ENCODE assay signal across 8 mouse cellular contexts in the genomic region with DNA sequence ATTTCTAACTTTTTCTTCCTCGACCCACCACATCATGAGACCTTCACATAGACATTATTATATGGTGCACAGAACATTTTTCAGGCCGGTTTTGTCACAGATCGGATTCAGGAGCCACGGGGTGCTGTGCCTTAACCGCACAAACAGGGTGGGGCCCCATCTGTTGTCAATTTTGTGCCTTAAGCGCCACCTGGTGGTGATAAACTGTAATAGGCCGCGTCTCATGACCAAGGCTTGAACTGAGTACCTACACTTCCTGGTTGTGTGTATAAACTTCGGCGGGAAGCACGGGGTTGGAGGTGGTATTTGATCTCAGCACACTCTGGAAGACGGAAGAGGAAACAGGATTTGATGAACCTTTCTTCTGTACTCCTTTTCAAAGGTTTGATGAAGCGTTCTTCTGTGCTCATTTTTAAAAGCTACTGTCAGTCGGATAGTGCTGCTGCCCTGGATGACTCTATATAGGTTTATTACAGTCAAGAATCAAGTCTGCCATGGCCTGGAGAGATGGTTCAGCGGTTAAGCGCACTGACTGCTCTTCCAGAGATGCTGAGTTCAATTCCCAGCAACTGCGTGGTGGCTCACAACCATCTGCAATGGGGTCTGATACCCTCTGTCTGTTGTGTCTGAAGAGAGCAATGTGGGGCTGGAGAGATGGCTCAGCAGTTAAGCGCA. TPM values are rescaled to one million over a fixed set of nuclear protein-coding genes. Genes with fewer than 3 reads are reported as not detected.
DNase-seq lines count a peak whose midpoint lies in the region; ATAC-seq and TF ChIP-seq lines count a peak whose summit lies in the region.

No protein-coding gene starts in this region.

- WGBS in hindbrain, embryonic 10.5 days = 18% methylated on average over 18 of the region's 18 CpGs
- WGBS in lung, embryonic 16.5 days = 12% methylated on average over 18 of the region's 18 CpGs
- WGBS in thymus, adult 2 months = 12% methylated on average over 18 of the region's 18 CpGs

- H3K4me3 ChIP-seq in hindbrain, embryonic 10.5 days = peak overlapping the region; percentile 36
- H3K4me3 ChIP-seq in lung, embryonic 16.5 days (ENCODE audit: low read length) = peak overlapping the region; percentile 20
- H3K4me3 ChIP-seq in thymus, adult 2 months (ENCODE audit: control insufficient read depth, insufficient read depth, low read length) = no peak overlapping the region

- peak overlapping the region; percentile 20 for H3K27ac ChIP-seq in hindbrain, embryonic 10.5 days
- H3K27ac ChIP-seq in lung, embryonic 16.5 days (ENCODE audit: low read length) = peak overlapping the region; percentile 34; the same call in 1 of the 2 replicates
- peak overlapping the region; percentile 29; the same call in 1 of the 2 replicates for H3K27ac ChIP-seq in thymus, adult 2 months (ENCODE audit: control insufficient read depth, insufficient read depth, low read length)

- peak; percentile 73; the same call in 1 of the 2 replicates for TF ChIP-seq CTCF in thymus, adult 2 months (IDR thresholded peaks at IDR 0.05; ENCODE audit: borderline replicate concordance, control insufficient read depth, extremely low read depth, insufficient read depth, low read length, poor library complexity)

- peaks cover 11% of the 10 kb centered on the region; the same call in 1 of the 2 replicates for H3K4me1 ChIP-seq in hindbrain, embryonic 10.5 days (replicated peaks)
- peaks cover 4% of the 10 kb centered on the region; the same call in 1 of the 2 replicates for H3K4me1 ChIP-seq in lung, embryonic 16.5 days (replicated peaks; ENCODE audit: control insufficient read depth, insufficient read depth, low read length)
- H3K4me1 ChIP-seq in thymus, adult 2 months (replicated peaks; ENCODE audit: control insufficient read depth, insufficient read depth, low read length) = peaks cover 4% of the 10 kb centered on the region

- H3K9ac ChIP-seq in lung, embryonic 16.5 days (ENCODE audit: low read length) = peak overlapping the region; percentile 63

- H3K4me2 ChIP-seq in lung, embryonic 16.5 days (ENCODE audit: low read depth, low read length) = peak overlapping the region; percentile 55

- peaks cover 6% of the 10 kb centered on the region; the same call in 1 of the 2 replicates for H3K27me3 ChIP-seq in hindbrain, embryonic 10.5 days (ENCODE audit: insufficient read depth, poor library complexity, severe bottlenecking)
- no peaks in the 10 kb centered on the region for H3K27me3 ChIP-seq in lung, embryonic 16.5 days (ENCODE audit: control insufficient read depth, insufficient read depth, low read depth, low read length)
- H3K27me3 ChIP-seq in thymus, adult 2 months (ENCODE audit: control insufficient read depth, insufficient read depth, low read length) = no peaks in the 10 kb centered on the region

- TF ChIP-seq POLR2A in thymus, adult 2 months (IDR thresholded peaks at IDR 0.05; ENCODE audit: control insufficient read depth, extremely low read depth, insufficient read depth, low read length, poor library complexity) = no peak

- ATAC-seq in frontal cortex, adult (ENCODE audit: low TSS enrichment) = peak; percentile 97
- ATAC-seq in lung, embryonic 16.5 days (ENCODE audit: low read depth) = peak; percentile 97

- H3K36me3 ChIP-seq in hindbrain, embryonic 10.5 days = peaks cover 6% of the 10 kb centered on the region
- no peaks in the 10 kb centered on the region for H3K36me3 ChIP-seq in lung, embryonic 16.5 days (ENCODE audit: control insufficient read depth, insufficient read depth, low read length)
- no peaks in the 10 kb centered on the region for H3K36me3 ChIP-seq in thymus, adult 2 months (ENCODE audit: control insufficient read depth, insufficient read depth, low read length)

- no peaks in the 10 kb centered on the region for H3K9me3 ChIP-seq in hindbrain, embryonic 10.5 days
- no peaks in the 10 kb centered on the region for H3K9me3 ChIP-seq in lung, embryonic 16.5 days (ENCODE audit: control insufficient read depth, low read length)

- DNase-seq in Muller cell, postnatal 12 days (ENCODE audit: inconsistent ontology term) = peak; percentile 83
- DNase-seq in cerebellum, adult 9-10 months = peak; percentile 96
- DNase-seq in hindbrain, embryonic 10.5 days (ENCODE audit: low spot score) = peak; percentile 88
- DNase-seq in layer of hippocampus, adult 9-10 months (ENCODE audit: low spot score) = peak; percentile 96
- DNase-seq in ovary, adult 18-20 months (ENCODE audit: low spot score) = peak; percentile 75
- DNase-seq in thymus, adult 2 months = peak; percentile 92

RNA-seq across cellular contexts. Expression of a gene that starts 10.7 kb away (rescaled TPM):
- polyA plus RNA-seq in hindbrain, embryonic 10.5 days (2016; fragmentation: Nextera tagmentation; extraction: Ambion mirVana) = 20.2 and 22.0 TPM in 2 replicates
- polyA plus RNA-seq in lung, embryonic 16.5 days (2015; fragmentation: Nextera tagmentation; extraction: Ambion mirVana) = 32.5 and 34.4 TPM in 2 replicates
- polyA plus RNA-seq in thymus, adult 2 months (2012; rRNA removed) = 146 and 155 TPM in 2 replicates

RNA-seq across cellular contexts. Expression of a gene that starts 11.2 kb away (rescaled TPM):
- polyA plus RNA-seq in hindbrain, embryonic 10.5 days (2016; fragmentation: Nextera tagmentation; extraction: Ambion mirVana) = 16.9 and 19.9 TPM in 2 replicates
- polyA plus RNA-seq in lung, embryonic 16.5 days (2015; fragmentation: Nextera tagmentation; extraction: Ambion mirVana) = 10.9 and 11.9 TPM in 2 replicates
- 25.6 and 27.1 TPM in 2 replicates for polyA plus RNA-seq in thymus, adult 2 months (2012; rRNA removed)

RNA-seq across cellular contexts. Expression of a gene that starts 12.7 kb away (rescaled TPM):
- 2,868 and 3,332 TPM in 2 replicates for polyA plus RNA-seq in hindbrain, embryonic 10.5 days (2016; fragmentation: Nextera tagmentation; extraction: Ambion mirVana)
- 4,142 and 4,423 TPM in 2 replicates for polyA plus RNA-seq in lung, embryonic 16.5 days (2015; fragmentation: Nextera tagmentation; extraction: Ambion mirVana)
- 1,821 and 2,108 TPM in 2 replicates for polyA plus RNA-seq in thymus, adult 2 months (2012; rRNA removed)

RNA-seq across cellular contexts. Expression of a gene that starts 29.4 kb away (rescaled TPM):
- 205 and 257 TPM in 2 replicates for polyA plus RNA-seq in hindbrain, embryonic 10.5 days (2016; fragmentation: Nextera tagmentation; extraction: Ambion mirVana)
- polyA plus RNA-seq in lung, embryonic 16.5 days (2015; fragmentation: Nextera tagmentation; extraction: Ambion mirVana) = 161 and 167 TPM in 2 replicates
- polyA plus RNA-seq in thymus, adult 2 months (2012; rRNA removed) = 46.8 and 52.9 TPM in 2 replicates

RNA-seq across cellular contexts. Expression of a gene that starts 37.9 kb away (rescaled TPM):
- polyA plus RNA-seq in hindbrain, embryonic 10.5 days (2016; fragmentation: Nextera tagmentation; extraction: Ambion mirVana) = 2.8 TPM in 2 replicates
- 3.5 and 5.1 TPM in 2 replicates for polyA plus RNA-seq in lung, embryonic 16.5 days (2015; fragmentation: Nextera tagmentation; extraction: Ambion mirVana)
- 2.7 and 3.9 TPM in 2 replicates for polyA plus RNA-seq in thymus, adult 2 months (2012; rRNA removed)
